8 mouse cellular contexts compared by ENCODE assay signal in the genomic region with DNA sequence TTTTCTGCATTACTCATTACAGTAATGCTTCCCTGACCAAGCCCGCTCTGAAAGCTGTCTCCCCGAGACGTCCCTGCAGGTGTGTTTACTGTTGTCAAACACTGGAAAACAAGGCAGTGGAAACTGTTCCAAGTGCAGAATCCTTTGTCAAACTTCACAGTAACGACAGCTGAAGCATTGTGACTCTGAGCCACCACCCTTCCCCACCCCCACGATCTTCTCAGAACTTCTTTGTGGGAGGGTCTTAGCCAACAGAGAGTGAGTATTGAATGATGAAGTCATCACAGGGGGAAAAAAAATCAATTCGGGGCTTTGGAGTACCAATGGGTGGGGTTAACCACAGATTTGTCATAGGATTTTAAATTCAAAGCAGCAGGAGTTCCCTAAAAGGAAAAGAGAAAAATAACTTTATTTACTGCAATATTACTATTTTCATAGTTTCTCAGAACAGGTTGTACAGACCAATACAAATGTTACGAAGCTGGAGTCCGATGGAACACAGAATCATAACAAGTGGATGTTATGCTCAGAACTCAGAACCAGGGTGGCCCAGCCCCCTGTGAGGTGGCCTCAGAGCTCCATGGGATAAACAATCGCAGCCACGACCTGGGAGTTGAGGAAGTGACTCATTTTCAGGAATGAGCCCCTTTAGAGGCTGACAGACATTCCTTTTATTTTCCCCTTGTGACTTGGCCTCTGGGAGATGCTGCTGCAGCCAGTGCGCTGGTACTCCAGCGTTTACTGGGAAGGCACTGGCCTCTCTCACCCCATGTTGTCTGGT.
DNase-seq lines count a peak whose midpoint lies in the region; ATAC-seq lines count a peak whose summit lies in the region.

No protein-coding gene starts in this region.

- ATAC-seq in kidney, embryonic 16.5 days (ENCODE audit: low FRiP score, low TSS enrichment), result no peak
- no peak for ATAC-seq in embryonic facial prominence, embryonic 12.5 days (ENCODE audit: insufficient number of reproducible peaks, insufficient read depth, low FRiP score, low TSS enrichment)
- no peak for ATAC-seq in hindbrain, embryonic 12.5 days (ENCODE audit: low FRiP score)
- no peak for ATAC-seq in megakaryocyte, adult 5-6 weeks (ENCODE audit: poor library complexity, severe bottlenecking)
- ATAC-seq in frontal cortex, adult (ENCODE audit: low TSS enrichment), result no peak

- no peak overlapping the region for H3K9ac ChIP-seq in kidney, embryonic 16.5 days (replicated peaks; ENCODE audit: low read length)
- no peak overlapping the region for H3K9ac ChIP-seq in embryonic facial prominence, embryonic 12.5 days
- no peak overlapping the region for H3K9ac ChIP-seq in hindbrain, embryonic 12.5 days

- intact Hi-C loops in heart, postnatal 14 days (cut with DNase I), result loop anchor here (2.0 kb wide), 1 partner anchor 25 kb away; no protein-coding TSS in a partner anchor

- no peaks in the 10 kb centered on the region for H3K27me3 ChIP-seq in kidney, embryonic 16.5 days (ENCODE audit: insufficient read depth, low read length)
- no peaks in the 10 kb centered on the region for H3K27me3 ChIP-seq in embryonic facial prominence, embryonic 12.5 days
- no peaks in the 10 kb centered on the region for H3K27me3 ChIP-seq in hindbrain, embryonic 12.5 days

- 52% methylated on average over 12 of the region's 12 CpGs for WGBS in kidney, embryonic 16.5 days
- 48% methylated on average over 12 of the region's 12 CpGs for WGBS in embryonic facial prominence, embryonic 12.5 days
- 57% methylated on average over 12 of the region's 12 CpGs for WGBS in hindbrain, embryonic 12.5 days

- no peak overlapping the region for H3K4me2 ChIP-seq in kidney, embryonic 16.5 days (replicated peaks; ENCODE audit: low read depth, low read length)
- H3K4me2 ChIP-seq in embryonic facial prominence, embryonic 12.5 days (replicated peaks), result no peak overlapping the region
- H3K4me2 ChIP-seq in hindbrain, embryonic 12.5 days (replicated peaks), result no peak overlapping the region

- no peak overlapping the region for H3K27ac ChIP-seq in kidney, embryonic 16.5 days (ENCODE audit: low read length)
- 0 out of 2 replicates have a peak overlapping the region, but pooled peaks have one; percentile 9 for H3K27ac ChIP-seq in embryonic facial prominence, embryonic 12.5 days
- H3K27ac ChIP-seq in hindbrain, embryonic 12.5 days, result no peak overlapping the region

- H3K36me3 ChIP-seq in kidney, embryonic 16.5 days (ENCODE audit: insufficient read depth, low read length), result no peaks in the 10 kb centered on the region
- no peaks in the 10 kb centered on the region for H3K36me3 ChIP-seq in embryonic facial prominence, embryonic 12.5 days
- no peaks in the 10 kb centered on the region for H3K36me3 ChIP-seq in hindbrain, embryonic 12.5 days

- H3K9me3 ChIP-seq in kidney, embryonic 16.5 days (ENCODE audit: low read length), result no peaks in the 10 kb centered on the region
- no peaks in the 10 kb centered on the region for H3K9me3 ChIP-seq in embryonic facial prominence, embryonic 12.5 days
- H3K9me3 ChIP-seq in hindbrain, embryonic 12.5 days (replicated peaks), result no peaks in the 10 kb centered on the region

- H3K4me3 ChIP-seq in kidney, embryonic 16.5 days (ENCODE audit: low read length), result no peak overlapping the region
- H3K4me3 ChIP-seq in embryonic facial prominence, embryonic 12.5 days, result no peak overlapping the region
- H3K4me3 ChIP-seq in hindbrain, embryonic 12.5 days, result no peak overlapping the region

- DNase-seq in kidney, adult 11 months, result peak; percentile 27
- DNase-seq in heart, postnatal 14 days, result peak; percentile 41 to 51
- peak; percentile 54 for DNase-seq in lung, postnatal 10 days

- H3K4me1 ChIP-seq in kidney, embryonic 16.5 days (ENCODE audit: insufficient read depth, low read length), result no peaks in the 10 kb centered on the region
- peaks cover 6% of the 10 kb centered on the region; the same call in 1 of the 2 replicates for H3K4me1 ChIP-seq in embryonic facial prominence, embryonic 12.5 days
- H3K4me1 ChIP-seq in hindbrain, embryonic 12.5 days, result 0 out of 2 replicates have a peak, but pooled peaks cover 6% of the 10 kb centered on the region
